Mouse (Mus musculus): ENCODE results near the gene Sept1. TPM values are rescaled to one million over a fixed set of nuclear protein-coding genes. Genes with fewer than 3 reads are reported as not detected.
"Not testable (repeated sequence)": the region's sequence is repeated elsewhere in the genome, so short reads cannot be mapped to it uniquely, and the experiment has no call there.

Gene Sept1
- polyA plus RNA-seq, 1 experiment from 2014 or later = 12.9 TPM

- WGBS = 90% methylated on average over 5 of the region's 5 CpGs
- no peak overlapping the region for H3K27ac ChIP-seq (ENCODE audit: low read depth)
These were observed 23.6 kb upstream of the Sept1 start for GRCm38 (mm10) chr7:127256518-127256917.

GRCm38 (mm10) chr7:127255965-127256364 is 23.0 kb upstream of the Sept1 start:
- no peak overlapping the region for H3K4me3 ChIP-seq (ENCODE audit: low read depth, low read length)
- H3K4me2 ChIP-seq (ENCODE audit: low read length) = no peak overlapping the region
- H3K36me3 ChIP-seq (ENCODE audit: control insufficient read depth, insufficient read depth, low read length) = peaks cover 9% of the 10 kb centered on the region; the same call in 1 of the 2 replicates
- H3K27me3 ChIP-seq (replicated peaks; ENCODE audit: control insufficient read depth, insufficient read depth, low read length) = no peaks in the 10 kb centered on the region
- no peak overlapping the region for H3K9ac ChIP-seq (ENCODE audit: low read length)
- H3K27ac ChIP-seq (ENCODE audit: low read depth) = no peak overlapping the region
- H3K9me3 ChIP-seq (ENCODE audit: control insufficient read depth, low read length) = no peaks in the 10 kb centered on the region
- ATAC-seq (replicated peaks; ENCODE audit: low FRiP score, low TSS enrichment, low read depth) = no peak
- H3K4me1 ChIP-seq (replicated peaks; ENCODE audit: control insufficient read depth, insufficient read depth, low read length) = peaks cover 10% of the 10 kb centered on the region
- 93% methylated on average over 2 of the region's 2 CpGs for WGBS
- DNase-seq (ENCODE audit: low spot score) = no peak

More at GRCm38 (mm10) chr7:127256518-127256917, 23.6 kb upstream of the Sept1 start:
- no peaks in the 10 kb centered on the region for H3K27me3 ChIP-seq (replicated peaks; ENCODE audit: control insufficient read depth, insufficient read depth, low read length)
- H3K4me2 ChIP-seq (ENCODE audit: low read length) = no peak overlapping the region
- H3K4me3 ChIP-seq (ENCODE audit: low read depth, low read length) = no peak overlapping the region
- DNase-seq (ENCODE audit: low spot score) (no peak), ATAC-seq (replicated peaks; ENCODE audit: low FRiP score, low TSS enrichment, low read depth) (no peak)
- peaks cover 9% of the 10 kb centered on the region; the same call in 1 of the 2 replicates for H3K36me3 ChIP-seq (ENCODE audit: control insufficient read depth, insufficient read depth, low read length)
- H3K9me3 ChIP-seq (ENCODE audit: control insufficient read depth, low read length) = no peaks in the 10 kb centered on the region
- peaks cover 10% of the 10 kb centered on the region for H3K4me1 ChIP-seq (replicated peaks; ENCODE audit: control insufficient read depth, insufficient read depth, low read length)
- H3K9ac ChIP-seq (ENCODE audit: low read length) = no peak overlapping the region

GRCm38 (mm10) chr7:127255008-127255407 is 22.1 kb upstream of the Sept1 start:
- peaks cover 11% of the 10 kb centered on the region for H3K36me3 ChIP-seq (ENCODE audit: control insufficient read depth, insufficient read depth, low read length)
- peak overlapping the region; percentile 86 for H3K4me2 ChIP-seq (ENCODE audit: low read length)
- H3K27me3 ChIP-seq (replicated peaks; ENCODE audit: control insufficient read depth, insufficient read depth, low read length) = no peaks in the 10 kb centered on the region
- H3K4me1 ChIP-seq (replicated peaks; ENCODE audit: control insufficient read depth, insufficient read depth, low read length) = peaks cover 10% of the 10 kb centered on the region
- H3K9ac ChIP-seq (ENCODE audit: low read length) = peak overlapping the region; percentile 73
- WGBS = 16% methylated on average over 4 of the region's 4 CpGs
- H3K9me3 ChIP-seq (ENCODE audit: control insufficient read depth, low read length) = no peaks in the 10 kb centered on the region
- ATAC-seq (replicated peaks; ENCODE audit: low FRiP score, low TSS enrichment, low read depth) = no peak
- H3K4me3 ChIP-seq (ENCODE audit: low read depth, low read length) = peak overlapping the region; percentile 60
- no peak for DNase-seq (ENCODE audit: low spot score)
- peak overlapping the region; percentile 88 for H3K27ac ChIP-seq (ENCODE audit: low read depth)

GRCm38 (mm10) chr7:127253821-127254769 is 21.2 kb upstream of the Sept1 start:
- Histone ChIP-seq H3K4me1 (replicated peaks; ENCODE audit: control insufficient read depth, insufficient read depth, low read length) (peaks cover 7% of the 10 kb centered on the region), H3K36me3 (ENCODE audit: control insufficient read depth, insufficient read depth, low read length) (peaks cover 19% of the 10 kb centered on the region), H3K9ac (ENCODE audit: low read length) (peak overlapping the region; percentile 73), H3K4me2 (ENCODE audit: low read length) (peak overlapping the region; percentile 86), H3K27me3 (replicated peaks; ENCODE audit: control insufficient read depth, insufficient read depth, low read length) (no peaks in the 10 kb centered on the region), H3K27ac (ENCODE audit: low read depth) (peak overlapping the region; percentile 88), H3K9me3 (ENCODE audit: control insufficient read depth, low read length) (no peaks in the 10 kb centered on the region), H3K4me3 (ENCODE audit: low read depth, low read length) (peak overlapping the region; percentile 60)
- WGBS = under 1% methylated on average over 136 of the region's 136 CpGs
- peak; percentile 94 for ATAC-seq (replicated peaks; ENCODE audit: low FRiP score, low TSS enrichment, low read depth)
- peak; percentile 92 for DNase-seq (ENCODE audit: low spot score)

- Histone ChIP-seq H3K27me3 (replicated peaks; ENCODE audit: control insufficient read depth, insufficient read depth, low read length) (no peaks in the 10 kb centered on the region), H3K9ac (ENCODE audit: low read length) (peak overlapping the region; percentile 73), H3K9me3 (ENCODE audit: control insufficient read depth, low read length) (no peaks in the 10 kb centered on the region), H3K36me3 (ENCODE audit: control insufficient read depth, insufficient read depth, low read length) (peaks cover 19% of the 10 kb centered on the region), H3K27ac (ENCODE audit: low read depth) (no peak overlapping the region), H3K4me3 (ENCODE audit: low read depth, low read length) (peak overlapping the region; percentile 60), H3K4me2 (ENCODE audit: low read length) (peak overlapping the region; percentile 86), H3K4me1 (replicated peaks; ENCODE audit: control insufficient read depth, insufficient read depth, low read length) (peaks cover 7% of the 10 kb centered on the region)
- no peak for ATAC-seq (replicated peaks; ENCODE audit: low FRiP score, low TSS enrichment, low read depth)
- no peak for DNase-seq (ENCODE audit: low spot score)
- 76% methylated on average over 6 of the region's 6 CpGs for WGBS
These were observed 20.4 kb upstream of the Sept1 start for GRCm38 (mm10) chr7:127253341-127253740.

GRCm38 (mm10) chr7:127252414-127252813 is 19.5 kb upstream of the Sept1 start:
- peaks cover 18% of the 10 kb centered on the region for H3K36me3 ChIP-seq (ENCODE audit: control insufficient read depth, insufficient read depth, low read length)
- H3K9ac ChIP-seq (ENCODE audit: low read length) = no peak overlapping the region
- no peak overlapping the region for H3K27ac ChIP-seq (ENCODE audit: low read depth)
- no peak for ATAC-seq (replicated peaks; ENCODE audit: low FRiP score, low TSS enrichment, low read depth)
- no peak overlapping the region for H3K4me3 ChIP-seq (ENCODE audit: low read depth, low read length)
- no peak overlapping the region for H3K4me2 ChIP-seq (ENCODE audit: low read length)
- no peaks in the 10 kb centered on the region for H3K9me3 ChIP-seq (ENCODE audit: control insufficient read depth, low read length)
- H3K27me3 ChIP-seq (replicated peaks; ENCODE audit: control insufficient read depth, insufficient read depth, low read length) = no peaks in the 10 kb centered on the region
- no peak for DNase-seq (ENCODE audit: low spot score)
- WGBS = 83% methylated on average over 2 of the region's 2 CpGs
- H3K4me1 ChIP-seq (replicated peaks; ENCODE audit: control insufficient read depth, insufficient read depth, low read length) = peaks cover 7% of the 10 kb centered on the region

- DNase-seq (ENCODE audit: low spot score); H3K4me3 ChIP-seq (ENCODE audit: low read depth, low read length); ATAC-seq (replicated peaks; ENCODE audit: low FRiP score, low TSS enrichment, low read depth); H3K9me3 ChIP-seq (ENCODE audit: control insufficient read depth, low read length); H3K27me3 ChIP-seq (replicated peaks; ENCODE audit: control insufficient read depth, insufficient read depth, low read length); H3K9ac ChIP-seq (ENCODE audit: low read length); H3K4me2 ChIP-seq (ENCODE audit: low read length); H3K27ac ChIP-seq (ENCODE audit: low read depth): not testable (repeated sequence)
- WGBS = 92% methylated on average over 8 of the region's 8 CpGs
- H3K36me3 ChIP-seq (ENCODE audit: control insufficient read depth, insufficient read depth, low read length) = peaks cover 20% of the 10 kb centered on the region
- H3K4me1 ChIP-seq (replicated peaks; ENCODE audit: control insufficient read depth, insufficient read depth, low read length) = peaks cover 16% of the 10 kb centered on the region
These were observed 17.6 kb upstream of the Sept1 start for GRCm38 (mm10) chr7:127250511-127250910.

GRCm38 (mm10) chr7:127244658-127245510 is 12.0 kb upstream of the Sept1 start:
- DNase-seq (ENCODE audit: low spot score) (peak; percentile 62), ATAC-seq (replicated peaks; ENCODE audit: low FRiP score, low TSS enrichment, low read depth) (peak; percentile 80)
- peak overlapping the region; percentile 76 for H3K4me2 ChIP-seq (ENCODE audit: low read length)
- H3K27ac ChIP-seq (ENCODE audit: low read depth) = peak overlapping the region; percentile 91
- 0 out of 2 replicates have a peak, but pooled peaks cover 2% of the 10 kb centered on the region for H3K9me3 ChIP-seq (ENCODE audit: control insufficient read depth, low read length)
- WGBS = 8% methylated on average over 33 of the region's 33 CpGs
- H3K9ac ChIP-seq (ENCODE audit: low read length) = peak overlapping the region; percentile 91
- peaks cover 17% of the 10 kb centered on the region for H3K36me3 ChIP-seq (ENCODE audit: control insufficient read depth, insufficient read depth, low read length)
- peak overlapping the region; percentile 94 for H3K4me3 ChIP-seq (ENCODE audit: low read depth, low read length)
- no peaks in the 10 kb centered on the region for H3K27me3 ChIP-seq (replicated peaks; ENCODE audit: control insufficient read depth, insufficient read depth, low read length)
- peaks cover 20% of the 10 kb centered on the region for H3K4me1 ChIP-seq (replicated peaks; ENCODE audit: control insufficient read depth, insufficient read depth, low read length)
